Mouse (Mus musculus) stomach, postnatal 0 days (tissue): Measurements from ENCODE around the gene Wdsub1.

ENCODE experiments used
- CTCF ChIP-seq: IDR thresholded peaks from 2 replicates; pipeline ENCODE4 v1.5.1; 2016; ENCODE audit warnings: antibody characterized with exemption, low read depth, mild to moderate bottlenecking, moderate library complexity
- EP300 ChIP-seq: optimal IDR thresholded peaks from 2 replicates; pipeline ENCODE3; 2016; ENCODE audit warnings: antibody characterized with exemption

DNA sequence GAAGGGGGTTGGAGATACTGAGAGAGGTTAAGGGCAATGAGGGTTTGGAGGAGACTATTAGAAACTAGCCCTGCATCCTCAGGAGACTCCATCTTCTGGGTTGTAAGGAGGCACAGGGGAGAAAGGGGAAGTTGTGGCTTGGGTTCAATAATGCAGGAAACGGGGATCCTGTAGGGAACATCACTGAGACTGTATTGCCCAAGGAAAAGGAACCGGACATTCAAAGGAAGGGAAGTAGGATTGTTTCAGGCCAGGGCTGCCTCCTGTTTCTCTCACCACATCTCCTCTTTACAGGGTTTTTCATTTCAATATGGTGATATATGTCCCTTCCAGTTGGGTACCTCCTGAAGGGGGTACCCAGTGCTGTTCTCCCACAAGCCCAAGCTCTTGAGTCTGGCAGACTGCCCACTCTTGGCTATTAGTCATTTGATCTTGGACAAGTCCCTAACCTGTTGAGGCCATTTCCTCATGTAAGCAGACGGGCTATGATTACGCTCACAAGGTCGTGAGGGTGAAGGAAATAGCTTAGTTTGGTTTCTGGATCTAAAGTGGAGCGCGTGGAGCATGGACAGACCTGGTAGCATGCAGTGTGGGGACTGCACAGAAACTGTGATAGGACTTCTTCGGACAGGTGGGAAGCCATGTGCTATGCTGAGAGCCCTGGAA, 79.5 kb downstream of the Wdsub1 start:
- TF ChIP-seq CTCF (no peak), EP300 (no peak)
